In the genomic region with DNA sequence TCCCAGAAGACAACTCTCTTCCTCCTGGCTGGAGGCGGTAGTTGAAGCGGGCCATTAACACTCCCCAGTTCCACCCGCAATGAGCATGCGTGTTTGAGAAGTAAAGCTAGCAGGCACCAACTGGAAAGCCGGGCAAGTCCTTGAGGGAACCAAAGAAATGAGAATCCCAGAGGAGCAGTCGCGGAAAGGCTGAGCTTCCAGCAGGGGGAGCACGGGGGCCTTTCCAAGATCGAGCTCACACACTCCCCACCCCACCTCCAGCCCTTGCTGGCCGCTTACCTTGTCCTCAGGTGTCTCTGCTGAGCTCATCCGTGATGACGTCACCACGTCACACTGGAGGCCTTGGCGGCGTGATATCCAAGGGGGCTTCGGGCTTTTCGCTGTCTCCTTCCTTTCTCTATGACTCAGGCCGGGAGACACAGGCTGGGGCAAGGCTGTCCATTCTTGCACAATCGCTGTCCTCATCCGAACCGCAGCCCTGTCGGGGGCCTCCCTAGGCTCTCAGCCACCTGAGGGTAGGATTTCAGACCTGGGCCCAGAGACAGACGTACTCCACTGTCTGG, we compare ENCODE assay signal across 8 mouse cellular contexts. TPM values are rescaled to one million over a fixed set of nuclear protein-coding genes. Genes with fewer than 3 reads are reported as not detected.
DNase-seq lines count a peak whose midpoint lies in the region; ATAC-seq lines count a peak whose summit lies in the region.

Gene Ptges (minus strand): TSS at position 381 of the 563 bp plus-strand sequence.

- DNase-seq in ovary, adult 18-20 months (ENCODE audit: low spot score), result peak; percentile 60
- no peak for DNase-seq in ovary, postnatal 10 days (ENCODE audit: low spot score)
- peak; percentile 78 for DNase-seq in embryonic facial prominence, embryonic 10.5 days (ENCODE audit: low spot score)
- peak; percentile 60 for DNase-seq in kidney, adult 11 months
- peak; percentile 89 for DNase-seq in midbrain, embryonic 14.5 days
- DNase-seq in spleen, postnatal 36 days (ENCODE audit: low spot score in 2 of 2), result peak; percentile 27 to 33

- peak within 1 kb of the TSS; percentile 59 for H3K9ac ChIP-seq in limb, embryonic 13.5 days
- peak within 1 kb of the TSS; percentile 49; the same call in 1 of the 2 replicates for H3K9ac ChIP-seq in midbrain, embryonic 14.5 days (replicated peaks; ENCODE audit: low read length)

- peak within 1 kb of the TSS; percentile 65 for H3K4me2 ChIP-seq in limb, embryonic 13.5 days (replicated peaks)
- H3K4me2 ChIP-seq in midbrain, embryonic 14.5 days (ENCODE audit: low read length), result peak within 1 kb of the TSS; percentile 65

- peak within 1 kb of the TSS; percentile 67 for H3K27ac ChIP-seq in embryonic facial prominence, embryonic 10.5 days (replicated peaks)
- H3K27ac ChIP-seq in limb, embryonic 13.5 days, result no peak within 1 kb of the TSS
- peak within 1 kb of the TSS; percentile 57; the same call in 1 of the 2 replicates for H3K27ac ChIP-seq in midbrain, embryonic 14.5 days (replicated peaks; ENCODE audit: low read depth, low read length)

- peak; percentile 63 for ATAC-seq in granulocyte monocyte progenitor cell, adult 5-6 weeks (replicated peaks; ENCODE audit: poor library complexity, severe bottlenecking)
- ATAC-seq in limb, embryonic 13.5 days (ENCODE audit: low FRiP score, low read depth), result no peak
- peak; percentile 60; the same call in 1 of the 2 replicates for ATAC-seq in midbrain, embryonic 14.5 days (ENCODE audit: low FRiP score, low TSS enrichment)

- H3K4me3 ChIP-seq in embryonic facial prominence, embryonic 10.5 days, result peak within 1 kb of the TSS; percentile 44
- H3K4me3 ChIP-seq in limb, embryonic 13.5 days, result peak within 1 kb of the TSS; percentile 30
- H3K4me3 ChIP-seq in midbrain, embryonic 14.5 days (replicated peaks; ENCODE audit: low read depth, low read length), result peak within 1 kb of the TSS; percentile 32

- no peaks in the 10 kb centered on the region for H3K36me3 ChIP-seq in embryonic facial prominence, embryonic 10.5 days (replicated peaks)
- no peaks in the 10 kb centered on the region for H3K36me3 ChIP-seq in limb, embryonic 13.5 days
- H3K36me3 ChIP-seq in midbrain, embryonic 14.5 days (ENCODE audit: control insufficient read depth, insufficient read depth, low read length), result no peaks in the 10 kb centered on the region

- H3K27me3 ChIP-seq in embryonic facial prominence, embryonic 10.5 days (replicated peaks; ENCODE audit: low read depth, poor library complexity, severe bottlenecking), result no peaks in the 10 kb centered on the region
- no peaks in the 10 kb centered on the region for H3K27me3 ChIP-seq in limb, embryonic 13.5 days
- no peaks in the 10 kb centered on the region for H3K27me3 ChIP-seq in midbrain, embryonic 14.5 days (ENCODE audit: control insufficient read depth, insufficient read depth, low read length)

- H3K9me3 ChIP-seq in embryonic facial prominence, embryonic 10.5 days, result no peaks in the 10 kb centered on the region
- H3K9me3 ChIP-seq in limb, embryonic 13.5 days, result no peaks in the 10 kb centered on the region
- H3K9me3 ChIP-seq in midbrain, embryonic 14.5 days (ENCODE audit: control insufficient read depth, low read length), result no peaks in the 10 kb centered on the region

- peaks cover 37% of the 10 kb centered on the region for H3K4me1 ChIP-seq in embryonic facial prominence, embryonic 10.5 days
- peaks cover 27% of the 10 kb centered on the region for H3K4me1 ChIP-seq in limb, embryonic 13.5 days
- H3K4me1 ChIP-seq in midbrain, embryonic 14.5 days (ENCODE audit: control insufficient read depth, insufficient read depth, low read length), result peaks cover 10% of the 10 kb centered on the region; the same call in 1 of the 2 replicates

- WGBS in embryonic facial prominence, embryonic 10.5 days, result 3% methylated on average over 23 of the region's 23 CpGs
- WGBS in limb, embryonic 13.5 days, result 5% methylated on average over 23 of the region's 23 CpGs
- WGBS in midbrain, embryonic 14.5 days, result 2% methylated on average over 23 of the region's 23 CpGs

RNA-seq across cellular contexts. Expression of gene Ptges, which starts in this region (rescaled TPM):
- polyA plus RNA-seq in embryonic facial prominence, embryonic 10.5 days (2016; fragmentation: Nextera tagmentation; extraction: Ambion mirVana), result 10.2 and 10.3 TPM in 2 replicates
- 0.30 TPM in 1 of 2 replicates, not detected in the other for total RNA-seq in granulocyte monocyte progenitor cell, adult 5-6 weeks (2014; fragmentation: Nextera tagmentation)
- total RNA-seq in granulocyte monocyte progenitor cell, adult 5-6 weeks (2017), result 0.13 and 0.52 TPM in 2 replicates
- polyA plus RNA-seq in limb, embryonic 13.5 days (2015; fragmentation: Nextera tagmentation; extraction: Ambion mirVana), result 14.1 and 16.4 TPM in 2 replicates
- polyA plus RNA-seq in midbrain, embryonic 14.5 days (2014; fragmentation: Nextera tagmentation; extraction: Ambion mirVana), result 3.2 and 4.2 TPM in 2 replicates

Comparison
In these comparisons a context has a peak if more than half of its experiments do, and no peak if none do; other contexts are left out.
1. Peak in ATAC-seq in granulocyte monocyte progenitor cell, adult 5-6 weeks; RNA of the gene not detected or under 1 TPM.